Mouse (Mus musculus) large intestine, adult 2 months (tissue): ENCODE measurements at regions not wholly inside any gene's neighbourhood (a gene's known extent, or its start where the extent isn't known, plus 50 kb on each side); places are given as distances from the start of the nearest gene placed in this dataset.
"Not testable (repeated sequence)": the region's sequence is repeated elsewhere in the genome, so short reads cannot be mapped to it uniquely, and the experiment has no call there.

Experiments used
- DNase-seq: peaks from one replicate; pipeline ENCODE4 v3.0.0-alpha.2; 2012; ENCODE audit warnings: low read depth, low spot score
- whole genome bisulfite sequencing: fragments of 180-500 bp; shearing (Covaris S2); methylation state at CpG from one replicate; pipeline ENCODE4 v1.1.7; 2018; 5-methylcytosine and 5-hydroxymethylcytosine counted together

GRCm38 (mm10) chr3:20892916-20893430 lies 526.0 kb upstream of the Agtr1b start:
- no peak for DNase-seq
- 79% methylated on average over 1 of the region's 1 CpGs for WGBS

- WGBS = 78% methylated on average over 2 of the region's 2 CpGs
- DNase-seq = no peak
These were observed 497.3 kb upstream of the Agtr1b start for GRCm38 (mm10) chr3:20864241-20864640.

- WGBS = 79% methylated on average over 4 of the region's 4 CpGs
- DNase-seq = no peak
These were observed 464.1 kb upstream of the Agtr1b start for GRCm38 (mm10) chr3:20831038-20831437.

- WGBS = 74% methylated on average over 1 of the region's 1 CpGs
- no peak for DNase-seq
These were observed 462.4 kb upstream of the Agtr1b start for GRCm38 (mm10) chr3:20829391-20829790.

- DNase-seq = no peak
- WGBS = 72% methylated on average over 3 of the region's 3 CpGs
These were observed 461.8 kb upstream of the Agtr1b start for GRCm38 (mm10) chr3:20828811-20829210.

GRCm38 (mm10) chr3:20825661-20826334 lies 458.8 kb upstream of the Agtr1b start:
- DNase-seq = no peak
- WGBS = 79% methylated on average over 4 of the region's 4 CpGs

GRCm38 (mm10) chr3:20822226-20822625 lies 455.2 kb upstream of the Agtr1b start:
- WGBS = 26% methylated on average over 1 of the region's 1 CpGs
- no peak for DNase-seq

GRCm38 (mm10) chr3:20821712-20822111 lies 454.7 kb upstream of the Agtr1b start:
- 65% methylated on average over 4 of the region's 4 CpGs for WGBS
- no peak for DNase-seq

- no peak for DNase-seq
These were observed 453.1 kb upstream of the Agtr1b start for GRCm38 (mm10) chr3:20820047-20820446.

GRCm38 (mm10) chr3:20819586-20819985 lies 452.6 kb upstream of the Agtr1b start:
- no peak for DNase-seq
- 53% methylated on average over 1 of the region's 1 CpGs for WGBS

More at GRCm38 (mm10) chr3:20820047-20820446, 453.1 kb upstream of the Agtr1b start:
- 97% methylated on average over 3 of the region's 3 CpGs for WGBS

- 8% methylated on average over 1 of the region's 1 CpGs for WGBS
- DNase-seq = no peak
These were observed 449.6 kb upstream of the Agtr1b start for GRCm38 (mm10) chr3:20816613-20817012.

- 39% methylated on average over 1 of the region's 1 CpGs for WGBS
- no peak for DNase-seq
These were observed 427.3 kb upstream of the Agtr1b start for GRCm38 (mm10) chr3:20794256-20794655.

- 71% methylated on average over 1 of the region's 1 CpGs for WGBS
- DNase-seq = no peak
These were observed 425.5 kb upstream of the Agtr1b start for GRCm38 (mm10) chr3:20792503-20792902.

GRCm38 (mm10) chr3:20777883-20778282 lies 410.9 kb upstream of the Agtr1b start:
- no peak for DNase-seq

GRCm38 (mm10) chr3:20776964-20777304 lies 410.0 kb upstream of the Agtr1b start:
- no peak for DNase-seq
- WGBS = 94% methylated on average over 2 of the region's 2 CpGs

- WGBS = 80% methylated on average over 4 of the region's 4 CpGs
- DNase-seq = no peak
These were observed 409.4 kb upstream of the Agtr1b start for GRCm38 (mm10) chr3:20776128-20776963.

GRCm38 (mm10) chr3:20734302-20734701 lies 367.3 kb upstream of the Agtr1b start:
- WGBS = 67% methylated on average over 3 of the region's 3 CpGs
- no peak for DNase-seq

- DNase-seq = no peak
These were observed 365.0 kb upstream of the Agtr1b start for GRCm38 (mm10) chr3:20732005-20732404.

GRCm38 (mm10) chr3:20730481-20730880 lies 363.5 kb upstream of the Agtr1b start:
- no peak for DNase-seq

- not testable (repeated sequence) for DNase-seq
These were observed 362.8 kb upstream of the Agtr1b start for GRCm38 (mm10) chr3:20729776-20730175.

- DNase-seq = no peak
- WGBS = 14% methylated on average over 1 of the region's 1 CpGs
These were observed 347.7 kb upstream of the Agtr1b start for GRCm38 (mm10) chr3:20714671-20715070.
